Mouse (Mus musculus) liver, adult (tissue): ENCODE data around the gene Mast4.

ENCODE experiments used
- GATA4 ChIP-seq: IDR thresholded peaks from 2 replicates; pipeline ENCODE4 v1.6.1; 2014; ENCODE audit warnings: mild to moderate bottlenecking, low read length; ENCODE audit not compliant: insufficient replicate concordance

Gene Mast4

DNA sequence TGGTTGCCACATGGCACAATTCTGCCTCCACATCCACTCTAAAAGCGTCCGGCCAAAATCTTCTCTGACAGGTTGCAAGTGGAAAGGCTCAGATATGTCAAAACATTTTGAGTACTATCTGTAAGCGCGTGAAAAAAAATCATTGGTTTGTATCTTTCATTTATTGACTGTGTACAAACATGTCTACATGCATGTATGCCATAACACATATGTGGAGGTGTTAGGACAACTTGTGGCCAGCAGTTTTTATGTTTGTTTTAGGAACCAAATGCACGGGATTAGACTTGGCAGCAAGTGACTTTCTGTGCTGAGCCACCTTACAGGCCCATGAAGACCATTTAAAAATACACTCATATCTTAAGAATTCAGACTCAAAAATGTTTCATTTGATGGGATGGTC, 206.7 kb downstream of the Mast4 start:
- no peak for TF ChIP-seq GATA4

DNA sequence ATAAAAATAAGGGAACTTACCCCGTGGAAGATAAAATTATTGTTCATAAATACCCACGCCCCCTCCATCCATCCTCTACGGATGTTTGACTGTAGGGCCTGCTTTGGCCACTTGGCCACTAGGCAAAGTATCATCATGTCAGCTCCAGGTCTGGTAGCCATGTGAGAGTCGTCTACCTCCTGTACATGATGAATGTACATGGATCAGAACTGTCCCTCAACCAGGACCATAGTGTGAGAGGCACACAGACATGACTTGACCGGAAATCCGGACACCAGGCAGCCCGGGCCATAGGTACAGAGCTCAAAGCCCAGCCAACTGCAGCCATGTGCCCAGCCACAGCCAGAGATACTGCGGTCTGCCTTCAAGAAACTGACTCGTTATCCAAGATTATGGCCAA, 210.6 kb downstream of the Mast4 start:
- no peak for TF ChIP-seq GATA4

GRCm38 (mm10) chr13:103121796-103122792, 212.2 kb downstream of the Mast4 start:
- no peak for TF ChIP-seq GATA4

DNA sequence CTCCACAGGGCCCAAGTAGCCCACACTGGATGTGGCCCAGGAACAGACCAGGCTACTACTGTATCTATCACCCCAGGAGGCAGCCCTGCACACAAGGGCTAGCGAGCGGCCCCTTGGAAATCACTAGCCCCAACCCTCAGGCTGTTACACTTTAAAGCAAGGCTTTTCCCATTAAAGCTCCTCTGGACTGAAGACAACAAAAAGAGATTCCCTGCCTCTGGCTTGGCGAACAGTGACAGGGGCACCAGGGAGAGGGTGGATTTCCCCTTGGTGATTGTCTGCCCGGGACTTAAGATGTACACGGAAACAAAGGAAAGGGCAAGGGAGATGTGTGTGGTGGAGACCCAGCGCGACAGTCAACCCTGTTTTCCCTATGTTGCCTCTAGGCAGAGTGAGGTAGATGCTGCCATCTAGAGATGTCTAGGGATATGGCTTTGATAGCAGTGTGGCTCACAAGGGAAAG, 213.6 kb downstream of the Mast4 start:
- TF ChIP-seq GATA4 = no peak

DNA sequence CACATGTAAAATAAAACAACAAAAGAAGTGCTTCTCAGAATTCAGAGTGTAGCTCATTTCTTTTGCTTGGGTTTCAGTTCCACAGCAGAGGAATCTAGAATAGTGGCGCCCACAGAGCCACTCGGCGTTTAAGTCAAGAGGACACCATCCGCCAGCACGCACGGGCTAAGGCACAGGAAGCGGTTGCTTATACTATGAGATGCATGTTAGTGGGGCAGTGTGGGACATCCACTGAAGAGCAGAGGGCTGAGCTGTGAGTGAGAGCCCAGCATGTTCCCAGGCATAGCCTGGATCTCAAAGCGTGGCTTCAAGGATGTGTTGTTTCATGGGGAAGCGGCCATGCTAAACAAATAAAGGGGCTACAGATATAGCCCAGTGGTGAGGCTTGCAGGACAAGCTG, 214.6 kb downstream of the Mast4 start:
- TF ChIP-seq GATA4 = no peak

DNA sequence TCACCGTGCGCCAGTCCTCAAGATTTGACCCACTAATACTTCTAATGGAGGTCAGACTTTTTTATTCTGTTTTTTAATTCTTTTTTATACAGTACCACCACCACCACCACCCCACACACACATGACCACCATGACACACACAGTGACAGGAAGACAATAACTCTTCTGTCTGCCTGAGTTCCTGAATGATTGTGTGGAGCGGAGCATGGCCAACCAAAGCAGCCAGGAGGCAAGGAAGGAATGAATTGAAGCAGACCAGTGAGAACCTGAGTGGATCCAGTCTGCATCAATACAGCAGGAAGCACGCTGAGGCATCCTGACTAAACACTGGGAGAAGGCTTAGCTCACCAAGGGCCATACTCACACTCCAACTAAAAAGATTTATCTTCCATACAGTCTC, 219.2 kb downstream of the Mast4 start:
- no peak for TF ChIP-seq GATA4

DNA sequence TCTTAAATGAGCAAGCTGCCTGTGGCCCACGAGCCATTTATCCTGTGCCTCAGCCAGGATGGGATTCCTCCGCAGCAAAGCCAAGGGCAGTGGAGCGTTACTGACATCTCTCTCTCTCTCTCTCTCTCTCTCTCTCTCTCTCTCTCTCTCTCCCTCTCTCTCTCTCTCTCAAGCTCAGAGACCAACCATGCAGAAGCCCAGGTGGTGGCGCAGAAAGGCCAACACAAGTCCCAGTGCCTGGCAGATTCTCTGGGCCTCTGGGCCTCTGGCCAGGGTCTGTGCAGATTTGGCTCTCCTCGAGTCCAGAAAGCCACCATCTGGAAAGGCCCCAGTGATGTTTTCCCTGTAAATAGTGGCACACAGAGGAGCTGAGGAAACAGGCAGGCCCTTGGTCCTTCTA, 220.0 kb downstream of the Mast4 start:
- no peak for TF ChIP-seq GATA4

- TF ChIP-seq GATA4 = no peak
These were observed 224.4 kb downstream of the Mast4 start for GRCm38 (mm10) chr13:103109872-103110271.

- no peak for TF ChIP-seq GATA4
These were observed 226.9 kb downstream of the Mast4 start for GRCm38 (mm10) chr13:103107362-103107761.

- TF ChIP-seq GATA4 = no peak
These were observed 231.7 kb downstream of the Mast4 start for GRCm38 (mm10) chr13:103102598-103102997.

DNA sequence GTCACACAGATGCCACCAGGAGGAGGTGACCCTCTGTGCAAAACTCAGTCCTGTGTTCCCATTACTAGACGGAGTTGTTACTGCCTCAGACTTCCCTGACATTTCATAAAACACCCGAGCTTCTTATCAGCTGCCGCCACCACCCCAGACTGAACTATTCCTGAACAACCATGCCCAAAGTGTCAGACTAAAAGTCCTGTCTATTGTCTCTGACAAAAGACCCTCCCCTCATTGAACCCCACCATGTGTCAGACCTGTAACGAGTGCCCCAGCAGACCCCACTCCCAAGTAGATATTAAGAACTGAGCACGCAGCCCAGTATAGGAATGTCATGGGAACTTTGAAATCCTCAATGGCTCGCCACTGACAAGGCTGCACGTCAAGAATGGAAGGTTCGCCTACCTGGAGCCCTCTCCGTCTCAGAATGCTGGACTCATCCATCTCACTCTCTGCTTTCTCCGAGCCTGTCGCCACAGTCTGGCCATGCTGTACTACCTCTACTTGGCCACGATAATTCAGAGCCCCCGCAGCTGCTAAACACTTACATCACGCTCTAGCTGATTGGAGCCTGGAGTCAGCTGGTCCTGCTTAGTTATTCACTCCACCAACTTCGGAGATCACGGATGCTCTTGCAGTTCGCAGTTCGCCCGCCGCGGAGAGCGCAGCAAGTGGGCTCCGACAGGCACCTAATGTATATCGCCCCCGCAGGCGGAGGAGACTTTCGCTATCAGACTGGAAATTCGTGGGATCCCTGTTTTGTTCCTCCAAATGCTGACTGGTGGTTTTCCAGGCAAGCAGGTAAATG, 237.7 kb downstream of the Mast4 start:
- TF ChIP-seq GATA4 = no peak

DNA sequence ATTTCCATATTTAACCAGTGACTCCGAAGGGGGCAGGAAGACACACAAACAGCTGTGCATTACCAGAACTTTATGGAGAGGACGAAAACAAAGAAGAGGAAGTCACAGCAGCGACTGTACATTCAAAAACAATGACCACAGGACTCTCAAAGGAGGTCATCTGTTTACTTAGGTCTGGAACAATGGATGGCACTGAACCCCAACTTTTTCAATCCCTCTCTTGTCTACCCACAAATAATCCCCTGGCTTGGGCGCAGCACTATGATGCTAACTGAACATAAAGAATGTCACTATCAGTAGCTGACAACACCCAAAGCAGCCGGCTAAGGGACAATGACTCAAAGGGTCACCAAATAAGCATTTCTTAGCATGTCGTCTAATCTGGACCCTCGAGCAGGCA, 238.8 kb downstream of the Mast4 start:
- no peak for TF ChIP-seq GATA4

GRCm38 (mm10) chr13:103094595-103094994, 239.7 kb downstream of the Mast4 start:
- TF ChIP-seq GATA4 = no peak

DNA sequence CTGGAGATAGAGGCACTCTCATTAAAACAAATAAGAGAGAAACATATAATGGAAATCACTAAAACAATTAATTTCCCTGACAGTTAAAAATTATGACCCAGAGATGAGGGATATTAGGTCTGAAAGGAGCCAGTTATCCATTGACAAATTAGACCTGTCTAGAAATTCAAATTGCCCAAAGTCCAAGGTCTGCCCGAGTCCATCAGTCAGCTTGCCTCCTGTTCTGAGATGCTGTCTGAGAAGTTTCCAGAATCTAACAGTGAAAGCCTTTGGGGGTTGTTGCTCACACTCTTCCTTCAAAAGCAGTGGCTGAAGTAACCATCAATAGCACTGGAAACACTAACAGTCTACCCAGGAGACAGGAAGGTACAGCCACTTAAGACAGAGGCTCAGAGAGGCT, 240.6 kb downstream of the Mast4 start:
- no peak for TF ChIP-seq GATA4

DNA sequence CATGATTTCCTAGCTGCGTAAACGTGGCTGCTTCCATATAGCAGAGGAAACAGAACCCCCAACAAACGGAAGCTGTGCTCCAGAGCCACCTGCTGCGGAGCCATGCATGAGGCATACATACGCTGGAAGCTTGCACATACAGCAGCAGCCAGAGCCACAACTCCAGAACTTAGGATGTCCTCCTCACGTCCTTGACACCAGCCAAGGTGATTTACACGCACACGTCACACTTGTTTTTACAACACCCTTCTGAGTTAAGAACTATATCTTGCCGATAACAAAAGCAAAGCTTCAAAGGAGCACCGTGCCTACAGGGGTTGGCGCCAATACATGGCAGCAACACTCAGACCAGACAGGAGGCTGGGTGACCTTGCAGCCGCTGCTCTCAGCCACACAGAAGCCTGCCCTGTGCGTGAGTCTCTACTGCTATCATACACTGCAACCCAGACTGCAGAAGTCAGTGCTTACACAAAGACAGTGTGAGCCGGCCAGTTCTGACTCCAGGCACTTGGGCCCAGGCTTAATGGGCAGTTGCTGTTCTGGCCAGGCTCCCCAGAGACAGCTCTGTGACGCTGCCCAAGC, 248.7 kb downstream of the Mast4 start:
- no peak for TF ChIP-seq GATA4

- TF ChIP-seq GATA4 = no peak
These were observed 251.4 kb downstream of the Mast4 start for GRCm38 (mm10) chr13:103082891-103083290.

GRCm38 (mm10) chr13:103079806-103080205, 254.5 kb downstream of the Mast4 start:
- TF ChIP-seq GATA4 = no peak
